Mouse (Mus musculus): Measurements from ENCODE around the gene Olfr307.
"Not testable (repeated sequence)": the region's sequence is repeated elsewhere in the genome, so short reads cannot be mapped to it uniquely, and the experiment has no call there.

Olfr307 gene

GRCm38 (mm10) chr7:86337486-86337885, at the start of gene Olfr307:
Olfr307 (minus strand) TSS chr7:86337586.
- no peak for DNase-seq (ENCODE audit: low spot score in 2 of 2)

DNA sequence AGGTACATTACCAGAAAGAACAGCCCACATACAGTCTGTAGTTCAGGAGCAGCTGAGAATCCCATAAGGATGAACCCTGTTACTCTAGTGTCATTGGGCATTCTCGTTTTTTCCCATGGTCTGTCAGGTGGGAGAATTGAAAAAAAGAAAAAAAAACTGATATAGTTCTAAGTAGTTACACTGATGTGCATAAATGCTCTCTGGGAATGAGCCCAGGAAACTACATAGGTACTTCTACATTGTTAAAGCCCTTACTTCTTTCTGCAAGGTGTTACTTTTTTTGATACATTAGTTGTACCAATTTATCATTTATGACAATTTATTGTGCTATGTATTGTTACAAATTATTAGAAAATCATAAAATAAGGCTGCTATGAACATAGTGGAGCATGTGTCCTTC, 49.2 kb upstream of the Olfr307 start, which contains the start of gene Olfr304:
Gene Olfr304 (minus strand): TSS at position 101 of the 400 bp plus-strand sequence.
- DNase-seq (ENCODE audit: low spot score in 2 of 2), result no peak

DNA sequence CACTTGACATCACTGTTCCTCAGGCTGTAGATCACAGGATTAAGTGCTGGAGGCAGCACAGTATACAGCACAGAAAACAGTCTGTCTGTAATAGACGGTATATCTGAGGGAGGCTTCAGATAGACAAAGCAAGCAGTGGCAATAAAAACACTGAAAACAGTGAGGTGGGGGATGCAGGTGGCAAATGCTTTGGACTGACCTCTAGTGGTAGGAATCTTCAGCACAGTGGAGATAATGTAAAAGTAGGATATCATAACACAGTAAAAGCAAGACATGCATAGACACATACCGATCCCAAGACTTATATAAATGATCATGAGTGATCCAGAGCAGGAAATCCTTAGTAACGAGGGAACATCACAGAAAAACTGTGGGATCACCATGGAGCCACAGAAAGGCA, 48.4 kb upstream of the Olfr307 start:
- no peak for DNase-seq (ENCODE audit: low spot score in 2 of 2)

- no peak for DNase-seq (ENCODE audit: low spot score in 2 of 2)
These were observed 29.4 kb upstream of the Olfr307 start, which contains the start of gene Olfr305 for GRCm38 (mm10) chr7:86366828-86367227. Olfr305 (minus strand) TSS chr7:86366928.

- not testable (repeated sequence) for DNase-seq (ENCODE audit: low spot score in 2 of 2)
These were observed 8.9 kb upstream of the Olfr307 start for GRCm38 (mm10) chr7:86346296-86346695.

DNA sequence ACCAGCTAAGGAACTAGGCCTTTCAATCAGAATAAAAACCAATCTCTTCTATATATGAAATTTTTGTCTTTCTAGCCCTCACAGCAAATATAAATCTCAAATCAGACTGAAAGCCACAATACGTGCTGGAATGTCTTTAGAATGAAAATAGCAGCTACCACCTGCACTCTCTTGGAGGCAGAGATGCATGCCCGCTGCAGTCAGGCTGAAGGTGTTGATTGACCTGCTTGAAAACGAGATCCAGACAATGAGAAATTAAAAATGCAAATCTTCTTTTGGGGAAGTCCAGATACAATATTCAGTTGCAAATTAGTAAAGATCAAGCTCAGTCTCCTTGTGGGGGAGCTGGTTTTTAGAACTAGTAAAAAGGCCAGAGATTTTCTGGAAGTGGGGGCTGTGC, 6.9 kb upstream of the Olfr307 start:
- DNase-seq (ENCODE audit: low spot score in 2 of 2), result no peak

GRCm38 (mm10) chr7:86342881-86343565, 5.6 kb upstream of the Olfr307 start:
- no peak for DNase-seq (ENCODE audit: low spot score in 2 of 2)

DNA sequence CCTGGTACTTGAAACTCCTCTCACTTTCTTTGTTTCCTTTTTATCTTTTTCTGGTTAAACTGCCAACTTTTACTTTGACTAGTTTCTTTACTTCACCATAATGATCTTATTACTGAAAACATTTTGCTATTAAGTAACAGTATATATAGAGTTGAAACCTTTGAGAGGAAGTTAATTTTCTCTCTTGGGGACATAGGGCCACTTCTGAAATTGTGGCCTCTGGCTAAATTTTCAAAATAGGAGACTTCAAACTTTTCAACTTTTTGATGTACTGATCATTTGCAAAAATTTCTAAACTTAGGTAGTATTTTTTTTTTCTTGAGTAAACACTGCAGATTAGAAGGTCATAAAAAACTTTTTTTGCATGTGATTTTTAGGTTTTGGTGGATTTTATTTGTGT, 11.9 kb downstream of the Olfr307 start, which contains the start of gene Olfr308:
Gene Olfr308 (minus strand): TSS at position 101 of the 400 bp plus-strand sequence.
- no peak for DNase-seq (ENCODE audit: low spot score in 2 of 2)

DNA sequence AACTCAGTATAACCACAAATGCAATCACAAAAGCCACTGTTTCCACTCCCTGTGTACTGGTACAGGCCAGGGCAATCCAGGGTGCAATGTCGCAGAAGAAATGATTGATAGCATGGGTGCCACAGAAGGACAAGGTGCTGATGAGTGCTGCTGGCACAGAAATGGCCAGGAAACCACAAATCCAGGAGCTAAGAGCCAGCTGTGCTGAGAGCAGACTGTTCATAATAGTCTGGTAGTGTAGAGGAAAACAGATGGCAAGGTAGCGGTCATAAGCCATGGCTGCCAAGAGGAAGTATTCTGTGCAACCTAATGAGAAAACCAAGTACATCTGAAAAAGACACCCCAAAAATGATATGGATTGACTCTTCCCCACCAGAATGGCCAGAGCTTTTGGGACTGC, 16.1 kb downstream of the Olfr307 start:
- DNase-seq (ENCODE audit: low spot score in 2 of 2), result no peak

- DNase-seq (ENCODE audit: low spot score in 2 of 2), result no peak
These were observed 23.8 kb downstream of the Olfr307 start, which contains the start of gene Olfr309 for GRCm38 (mm10) chr7:86313608-86314007. Olfr309 (minus strand) TSS chr7:86313708.
